Mouse (Mus musculus): ENCODE results near the gene Ccdc22.

- TF ChIP-seq CTCF (IDR thresholded peaks at IDR 0.05; ENCODE audit: low read depth, low read length) (no peak), POLR2A (IDR thresholded peaks at IDR 0.05; ENCODE audit: extremely low read depth, insufficient read depth, low read length) (peak; percentile 59; the same call in 1 of the 2 replicates)
Observed at GRCm38 (mm10) chrX:7648671-7649304, 43.5 kb upstream of the Ccdc22 start.
